In genomic region chr16:87655579-87655978, GRCm38 (mm10) we compare ENCODE assay signal across 15 mouse cellular contexts. TPM values are rescaled to one million over a fixed set of nuclear protein-coding genes. Genes with fewer than 3 reads are reported as not detected.
A peak's percentile ranks its signal among the peaks of the same experiment; 100 is the strongest.
DNase-seq lines count a peak whose midpoint lies in the region; TF ChIP-seq lines count a peak whose summit lies in the region.
"Had no signal": no experiment of that assay in that cellular context is flagged by ENCODE, and none has a peak within 500 bp of the region (broad histone marks: within the 10 kb centered on the region; RNA-seq: fewer than 3 reads in every experiment).

No protein-coding gene starts in this region.

- H3K36me3 ChIP-seq in kidney, adult 2 months (ENCODE audit: control insufficient read depth, insufficient read depth, low read length) = no peaks in the 10 kb centered on the region
- no peaks in the 10 kb centered on the region for H3K36me3 ChIP-seq in thymus, adult 2 months (ENCODE audit: control insufficient read depth, insufficient read depth, low read length)
- H3K36me3 ChIP-seq: hindbrain, embryonic 15.5 days; limb, embryonic 12.5 days; lung, embryonic 15.5 days had no signal

- DNase-seq in kidney, adult 2 months = peak; percentile 43
- DNase-seq in kidney, adult 18-20 months = no peak
- peak; percentile 45 for DNase-seq in thymus, adult 2 months
- no peak for DNase-seq in thymus, postnatal 0 days (ENCODE audit: low spot score)
- DNase-seq in lung, postnatal 10 days = peak; percentile 55
- peak; percentile 59 for DNase-seq in thymus, postnatal 4 days
- DNase-seq in left cerebral cortex, postnatal 10 days (ENCODE audit: extremely low spot score in 1 of 2, low spot score in 2 of 2) = no peak
- DNase-seq in layer of hippocampus, postnatal 25 days (ENCODE audit: extremely low spot score in 1 of 2, low spot score in 1 of 2) = no peak
- DNase-seq: cerebellum, postnatal 25 days; forebrain, postnatal 0 days; layer of hippocampus, postnatal 36 days had no signal

- H3K4me3 ChIP-seq in kidney, adult 2 months (ENCODE audit: insufficient read depth, low read depth, low read length) = no peak overlapping the region
- H3K4me3 ChIP-seq in thymus, adult 2 months (ENCODE audit: control insufficient read depth, insufficient read depth, low read length) = no peak overlapping the region
- H3K4me3 ChIP-seq: gastrocnemius, adult 2 months; hindbrain, embryonic 15.5 days; limb, embryonic 12.5 days; lung, embryonic 15.5 days had no signal

- H3K27me3 ChIP-seq in kidney, adult 2 months (replicated peaks; ENCODE audit: control insufficient read depth, insufficient read depth, low read length) = no peaks in the 10 kb centered on the region
- no peaks in the 10 kb centered on the region for H3K27me3 ChIP-seq in thymus, adult 2 months (ENCODE audit: control insufficient read depth, insufficient read depth, low read length)
- H3K27me3 ChIP-seq: hindbrain, embryonic 15.5 days; limb, embryonic 12.5 days; lung, embryonic 15.5 days had no signal

- no peak overlapping the region for H3K27ac ChIP-seq in kidney, adult 2 months (ENCODE audit: insufficient read depth, low read depth, low read length)
- H3K27ac ChIP-seq in thymus, adult 2 months (ENCODE audit: control insufficient read depth, insufficient read depth, low read length) = no peak overlapping the region
- H3K27ac ChIP-seq: gastrocnemius, adult 2 months; hindbrain, embryonic 15.5 days; limb, embryonic 12.5 days; lung, embryonic 15.5 days had no signal

- whole genome bisulfite sequencing in kidney, adult 2 months = 69% methylated on average over 9 of the region's 9 CpGs
- 61% methylated on average over 9 of the region's 9 CpGs for WGBS in thymus, adult 2 months

- H3K4me1 ChIP-seq in kidney, adult 2 months (ENCODE audit: control insufficient read depth, insufficient read depth, low read length) = no peaks in the 10 kb centered on the region
- H3K4me1 ChIP-seq in thymus, adult 2 months (replicated peaks; ENCODE audit: control insufficient read depth, insufficient read depth, low read length) = peaks cover 46% of the 10 kb centered on the region
- H3K4me1 ChIP-seq: hindbrain, embryonic 15.5 days; lung, embryonic 15.5 days had no signal

- intact Hi-C loops in left cerebral cortex, postnatal 10 days (cut with DNase I) = no loop called here

- no peak for TF ChIP-seq POLR2A in kidney, adult 2 months (IDR thresholded peaks at IDR 0.05; ENCODE audit: low read depth, low read length)
- TF ChIP-seq POLR2A in thymus, adult 2 months (IDR thresholded peaks at IDR 0.05; ENCODE audit: control insufficient read depth, extremely low read depth, insufficient read depth, low read length, poor library complexity) = no peak

- TF ChIP-seq CTCF in kidney, adult 2 months (conservative IDR thresholded peaks at IDR 0.05; ENCODE audit: insufficient read depth, insufficient read length, low read depth, low read length) = no peak
- TF ChIP-seq CTCF in thymus, adult 2 months (IDR thresholded peaks at IDR 0.05; ENCODE audit: borderline replicate concordance, control insufficient read depth, extremely low read depth, insufficient read depth, low read length, poor library complexity) = no peak

RNA-seq across cellular contexts. Expression of gene Bach1, which starts 43.2 kb away (rescaled TPM):
- 8.6 and 9.7 TPM in 2 replicates for polyA plus RNA-seq in kidney, adult 2 months (2012; rRNA removed)
- polyA plus RNA-seq in thymus, adult 2 months (2012; rRNA removed) = 40.2 and 45.4 TPM in 2 replicates
- polyA plus RNA-seq in thymus, postnatal 0 days (2015; fragmentation: Nextera tagmentation; extraction: Ambion mirVana) = 24.1 and 26.0 TPM in 2 replicates
- 10 to 100 TPM; 18.0 to 18.4 TPM for total RNA-seq in left cerebral cortex, postnatal 10 days (2021)
- total RNA-seq in layer of hippocampus, postnatal 25 days (2021) = 10 to 100 TPM; 11.9 to 12.8 TPM

Comparison
In these comparisons a context has a peak if more than half of its experiments do, and no peak if none do; other contexts are left out.
1. DNase-seq: peak in kidney, adult 2 months (single experiment), thymus, adult 2 months (single experiment), lung, postnatal 10 days (single experiment) and thymus, postnatal 4 days (single experiment); none in kidney, adult 18-20 months (single experiment), thymus, postnatal 0 days (single experiment), left cerebral cortex, postnatal 10 days (0 of 2) and layer of hippocampus, postnatal 25 days (0 of 2).